Mouse (Mus musculus): ENCODE measurements at regions not wholly inside any gene's neighbourhood (a gene's known extent, or its start where the extent isn't known, plus 50 kb on each side); places are given as distances from the start of the nearest gene placed in this dataset.

DNA sequence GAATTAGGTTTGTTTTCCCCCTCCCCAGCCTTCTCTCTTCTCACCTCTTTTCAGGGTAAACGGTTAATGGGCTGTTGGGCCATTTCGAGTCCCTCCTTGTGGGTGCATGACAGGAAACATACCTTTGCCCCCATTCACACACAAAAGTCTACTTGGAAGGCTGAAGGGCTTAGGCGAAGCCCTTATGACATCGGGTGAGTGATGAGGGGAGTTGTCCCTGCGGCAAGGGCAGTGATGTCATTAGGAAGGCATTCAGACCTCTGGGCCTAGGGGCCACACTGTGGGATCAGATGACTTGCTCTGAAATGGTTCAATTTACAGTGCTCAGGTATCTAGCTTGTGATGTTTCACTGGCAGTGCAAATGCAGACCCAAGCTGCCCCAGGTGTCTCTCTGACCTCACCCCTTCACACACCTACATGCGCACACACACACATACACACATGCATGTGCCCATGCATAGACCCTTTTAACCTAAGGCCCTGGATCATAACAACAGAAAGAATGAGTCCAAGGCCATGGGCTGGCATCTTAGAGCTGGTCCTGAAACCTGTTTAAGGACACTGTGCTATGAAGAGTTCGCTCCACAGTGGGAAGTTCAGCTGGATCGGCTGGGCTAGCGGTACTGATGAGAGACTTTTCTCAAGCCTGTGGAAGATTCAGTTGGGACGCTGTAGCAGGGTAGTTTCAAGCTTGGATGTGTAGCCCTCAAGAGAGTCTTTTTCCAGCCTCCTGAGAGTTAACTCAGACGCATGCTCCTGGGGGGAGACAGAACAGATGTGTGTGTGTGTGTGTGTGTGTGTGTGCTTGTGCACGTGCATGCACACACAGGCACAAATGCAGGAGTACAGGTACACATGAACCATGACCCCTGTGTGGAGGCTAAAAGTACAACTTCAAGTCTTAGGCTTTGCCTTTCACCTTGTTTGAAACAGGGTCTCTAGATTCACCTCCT lies 298.8 kb downstream of the 1500009L16Rik start:
- no peaks in the 10 kb centered on the region for H3K79me2 ChIP-seq (ENCODE audit: control insufficient read depth, insufficient read depth)
- peaks cover 3% of the 10 kb centered on the region for H3K27me3 ChIP-seq (ENCODE audit: control insufficient read depth, insufficient read depth, insufficient read length)
- TF ChIP-seq MYOD1 (IDR thresholded peaks at IDR 0.05; ENCODE audit: control insufficient read depth, insufficient read length, low read depth) = no peak
- TF ChIP-seq FOSL1 (IDR thresholded peaks at IDR 0.05; ENCODE audit: insufficient read depth, low read length, poor library complexity, severe bottlenecking) = no peak
- TF ChIP-seq MYOG (IDR thresholded peaks at IDR 0.05; ENCODE audit: control insufficient read depth, extremely low read depth, insufficient read length) = no peak
- TF ChIP-seq USF1 (IDR thresholded peaks at IDR 0.05; ENCODE audit: low read depth) = no peak
- no peak for TF ChIP-seq CTCF (IDR thresholded peaks at IDR 0.05; ENCODE audit: control insufficient read depth, insufficient read depth, insufficient read length)
- TF ChIP-seq MAX (IDR thresholded peaks at IDR 0.05) = no peak
- no peak for TF ChIP-seq CEBPB (IDR thresholded peaks at IDR 0.05; ENCODE audit: low read depth)
- no peak overlapping the region for H3K4me3 ChIP-seq (ENCODE audit: insufficient read depth, poor library complexity, severe bottlenecking)
- H3K36me3 ChIP-seq (ENCODE audit: control insufficient read depth, insufficient read depth) = no peaks in the 10 kb centered on the region
- H3K79me3 ChIP-seq (ENCODE audit: low read depth) = no peaks in the 10 kb centered on the region
- no peak overlapping the region for H3ac ChIP-seq (ENCODE audit: control insufficient read depth, insufficient read length, low read depth)

- TF ChIP-seq CTCF (IDR thresholded peaks at IDR 0.05; ENCODE audit: control insufficient read depth, insufficient read depth, insufficient read length) = no peak
- no peak for TF ChIP-seq MYOG (IDR thresholded peaks at IDR 0.05; ENCODE audit: control insufficient read depth, extremely low read depth, insufficient read length)
- no peak for TF ChIP-seq CEBPB (IDR thresholded peaks at IDR 0.05; ENCODE audit: low read depth)
- TF ChIP-seq MAX (IDR thresholded peaks at IDR 0.05) = no peak
- TF ChIP-seq FOSL1 (IDR thresholded peaks at IDR 0.05; ENCODE audit: insufficient read depth, low read length, poor library complexity, severe bottlenecking) = no peak
- TF ChIP-seq USF1 (IDR thresholded peaks at IDR 0.05; ENCODE audit: low read depth) = no peak
- no peak for TF ChIP-seq MYOD1 (IDR thresholded peaks at IDR 0.05; ENCODE audit: control insufficient read depth, insufficient read length, low read depth)
- Histone ChIP-seq H3ac (ENCODE audit: control insufficient read depth, insufficient read length, low read depth) (no peak overlapping the region), H3K79me2 (ENCODE audit: control insufficient read depth, insufficient read depth) (no peaks in the 10 kb centered on the region), H3K4me3 (ENCODE audit: insufficient read depth, poor library complexity, severe bottlenecking) (no peak overlapping the region), H3K79me3 (ENCODE audit: low read depth) (no peaks in the 10 kb centered on the region), H3K36me3 (ENCODE audit: control insufficient read depth, insufficient read depth) (no peaks in the 10 kb centered on the region), H3K27me3 (ENCODE audit: control insufficient read depth, insufficient read depth, insufficient read length) (peaks cover 3% of the 10 kb centered on the region)
These were observed 301.6 kb downstream of the 1500009L16Rik start for GRCm38 (mm10) chr10:84024294-84024693.

- H3K79me3 ChIP-seq (ENCODE audit: low read depth) = no peaks in the 10 kb centered on the region
- no peaks in the 10 kb centered on the region for H3K36me3 ChIP-seq (ENCODE audit: control insufficient read depth, insufficient read depth)
- no peaks in the 10 kb centered on the region for H3K79me2 ChIP-seq (ENCODE audit: control insufficient read depth, insufficient read depth)
- no peak overlapping the region for H3K4me3 ChIP-seq (ENCODE audit: insufficient read depth, poor library complexity, severe bottlenecking)
- H3ac ChIP-seq (ENCODE audit: control insufficient read depth, insufficient read length, low read depth) = no peak overlapping the region
- TF ChIP-seq USF1 (IDR thresholded peaks at IDR 0.05; ENCODE audit: low read depth) = no peak
- TF ChIP-seq CTCF (IDR thresholded peaks at IDR 0.05; ENCODE audit: control insufficient read depth, insufficient read depth, insufficient read length) = no peak
- no peak for TF ChIP-seq MAX (IDR thresholded peaks at IDR 0.05)
- TF ChIP-seq FOSL1 (IDR thresholded peaks at IDR 0.05; ENCODE audit: insufficient read depth, low read length, poor library complexity, severe bottlenecking) = no peak
- TF ChIP-seq MYOG (IDR thresholded peaks at IDR 0.05; ENCODE audit: control insufficient read depth, extremely low read depth, insufficient read length) = no peak
- peaks cover 3% of the 10 kb centered on the region for H3K27me3 ChIP-seq (ENCODE audit: control insufficient read depth, insufficient read depth, insufficient read length)
These were observed 302.2 kb downstream of the 1500009L16Rik start for GRCm38 (mm10) chr10:84024901-84025300.

- no peaks in the 10 kb centered on the region for H3K79me2 ChIP-seq (ENCODE audit: control insufficient read depth, insufficient read depth)
- H3K4me3 ChIP-seq (ENCODE audit: insufficient read depth, poor library complexity, severe bottlenecking) = no peak overlapping the region
- TF ChIP-seq MYOD1 (IDR thresholded peaks at IDR 0.05; ENCODE audit: control insufficient read depth, insufficient read length, low read depth) (no peak), CTCF (IDR thresholded peaks at IDR 0.05; ENCODE audit: control insufficient read depth, insufficient read depth, insufficient read length) (no peak), MAX (IDR thresholded peaks at IDR 0.05) (no peak), CEBPB (IDR thresholded peaks at IDR 0.05; ENCODE audit: low read depth) (no peak), FOSL1 (IDR thresholded peaks at IDR 0.05; ENCODE audit: insufficient read depth, low read length, poor library complexity, severe bottlenecking) (no peak), MYOG (IDR thresholded peaks at IDR 0.05; ENCODE audit: control insufficient read depth, extremely low read depth, insufficient read length) (no peak), USF1 (IDR thresholded peaks at IDR 0.05; ENCODE audit: low read depth) (no peak)
- no peaks in the 10 kb centered on the region for H3K79me3 ChIP-seq (ENCODE audit: low read depth)
- no peaks in the 10 kb centered on the region for H3K36me3 ChIP-seq (ENCODE audit: control insufficient read depth, insufficient read depth)
- H3K27me3 ChIP-seq (ENCODE audit: control insufficient read depth, insufficient read depth, insufficient read length) = peaks cover 3% of the 10 kb centered on the region
- no peak overlapping the region for H3ac ChIP-seq (ENCODE audit: control insufficient read depth, insufficient read length, low read depth)
These were observed 304.1 kb downstream of the 1500009L16Rik start for GRCm38 (mm10) chr10:84026798-84027197.

DNA sequence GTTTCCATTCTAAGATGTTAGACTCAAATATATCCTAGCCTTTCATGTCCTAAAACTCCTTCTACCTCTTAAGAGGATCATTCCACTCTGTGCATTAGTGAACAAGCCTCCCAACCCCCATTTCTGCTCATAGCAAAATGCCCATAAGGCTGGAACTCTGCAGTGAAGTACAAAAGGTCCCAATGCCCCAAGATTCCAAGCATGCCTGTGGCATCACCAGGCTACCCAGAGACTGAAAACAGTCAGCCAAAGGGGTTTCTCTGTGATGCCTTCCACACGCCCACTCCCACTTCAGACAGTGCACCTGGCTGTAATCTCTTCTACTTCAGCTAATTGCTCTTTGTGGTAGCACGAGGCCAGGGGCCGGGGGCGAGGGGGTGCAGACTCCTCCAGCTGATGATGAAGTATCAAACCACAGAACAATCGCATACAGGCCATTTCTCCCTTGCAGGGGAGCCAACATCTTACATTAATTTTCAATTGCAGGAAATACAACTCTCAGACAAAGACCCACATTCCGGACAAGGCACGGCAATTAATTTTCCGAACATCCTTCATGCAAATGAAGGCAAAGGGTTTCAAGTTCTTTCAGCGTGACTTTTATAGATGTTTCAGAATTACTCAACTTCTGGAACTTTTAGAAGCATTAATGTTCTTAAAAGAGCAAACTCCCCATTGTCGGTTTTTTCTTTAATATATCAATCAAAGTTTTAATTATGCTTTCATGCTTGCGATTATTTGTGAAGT lies 313.6 kb downstream of the 1500009L16Rik start:
- Histone ChIP-seq H3K4me3 (ENCODE audit: insufficient read depth, poor library complexity, severe bottlenecking) (no peak overlapping the region), H3K79me3 (ENCODE audit: low read depth) (no peaks in the 10 kb centered on the region), H3ac (ENCODE audit: control insufficient read depth, insufficient read length, low read depth) (no peak overlapping the region), H3K79me2 (ENCODE audit: control insufficient read depth, insufficient read depth) (no peaks in the 10 kb centered on the region), H3K36me3 (ENCODE audit: control insufficient read depth, insufficient read depth) (no peaks in the 10 kb centered on the region), H3K27me3 (ENCODE audit: control insufficient read depth, insufficient read depth, insufficient read length) (no peaks in the 10 kb centered on the region)
- TF ChIP-seq MYOD1 (IDR thresholded peaks at IDR 0.05; ENCODE audit: control insufficient read depth, insufficient read length, low read depth) (no peak), FOSL1 (IDR thresholded peaks at IDR 0.05; ENCODE audit: insufficient read depth, low read length, poor library complexity, severe bottlenecking) (no peak), USF1 (IDR thresholded peaks at IDR 0.05; ENCODE audit: low read depth) (no peak), CTCF (IDR thresholded peaks at IDR 0.05; ENCODE audit: control insufficient read depth, insufficient read depth, insufficient read length) (no peak), MYOG (IDR thresholded peaks at IDR 0.05; ENCODE audit: control insufficient read depth, extremely low read depth, insufficient read length) (no peak), MAX (IDR thresholded peaks at IDR 0.05) (no peak), CEBPB (IDR thresholded peaks at IDR 0.05; ENCODE audit: low read depth) (no peak)
